Mouse (Mus musculus): ENCODE measurements at regions not wholly inside any gene's neighbourhood (a gene's known extent, or its start where the extent isn't known, plus 50 kb on each side); places are given as distances from the start of the nearest gene placed in this dataset.

DNA sequence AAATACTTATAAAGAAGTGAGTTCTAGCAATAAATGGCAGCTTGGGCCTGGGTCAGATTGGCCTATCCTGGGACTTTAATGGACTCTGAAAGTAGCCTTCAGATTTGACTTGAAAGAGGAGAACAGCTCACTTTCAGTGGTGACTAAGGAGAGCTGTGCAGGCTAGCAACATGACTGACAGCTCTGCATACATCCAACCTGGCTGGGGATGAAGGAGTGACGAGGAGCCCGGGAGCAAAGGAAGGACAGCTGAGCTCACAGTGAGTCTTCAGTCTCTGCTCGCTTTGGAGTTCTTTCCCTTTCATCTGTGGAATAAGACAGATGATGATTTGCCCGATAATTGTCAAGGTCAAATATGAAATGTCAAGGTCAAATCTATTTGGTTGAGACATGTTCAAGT, 172.7 kb upstream of the Klf4 start:
- no peak for TF ChIP-seq FLI1 (IDR thresholded peaks at IDR 0.05; ENCODE audit: low read length)
- no peak for TF ChIP-seq GATA1 (IDR thresholded peaks at IDR 0.05; ENCODE audit: borderline replicate concordance, low read length)
